Mouse (Mus musculus) thymus, postnatal 4 days (tissue): ENCODE measurements around the gene Plcd4.

ENCODE experiments used
- DNase-seq: peaks from one replicate; pipeline ENCODE4 v3.0.0; 2021

Gene Plcd4

DNA sequence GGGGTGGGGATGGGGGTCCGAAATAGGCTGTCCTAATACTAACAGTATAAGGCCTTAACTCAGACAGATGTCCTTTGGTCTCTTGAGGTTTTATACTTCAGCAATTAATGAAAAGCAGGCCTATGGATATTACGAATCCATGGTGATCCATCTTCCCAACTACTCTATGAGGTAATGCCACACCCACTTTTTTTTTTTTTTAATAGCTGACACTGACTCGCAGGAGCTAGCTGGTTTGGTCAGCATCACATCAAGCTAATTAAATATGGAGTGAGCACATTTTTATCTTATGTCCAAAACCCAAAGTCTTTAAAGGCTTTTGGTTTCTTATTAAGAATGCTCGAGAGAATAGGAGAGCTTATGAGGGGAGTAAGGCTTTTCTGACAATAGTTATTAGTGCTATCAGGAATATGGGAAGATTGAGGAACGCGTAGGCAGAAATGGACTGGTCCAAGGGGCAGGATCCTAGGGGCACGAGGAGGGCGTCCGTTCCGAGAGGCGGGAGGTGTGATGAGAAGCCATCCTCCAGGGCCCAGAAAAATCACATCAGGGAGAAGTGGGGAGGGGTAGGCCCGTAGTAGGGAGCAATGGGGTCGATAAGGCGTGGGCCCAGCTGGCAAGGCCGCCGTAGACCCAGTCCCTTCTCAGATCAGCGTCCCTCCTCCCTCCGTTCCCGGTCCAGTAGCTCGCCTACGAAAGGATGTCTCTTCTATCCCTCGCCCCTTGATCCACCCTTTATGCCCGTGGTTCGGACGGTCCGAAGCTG, 58.0 kb downstream of the Plcd4 start:
- no peak for DNase-seq

DNA sequence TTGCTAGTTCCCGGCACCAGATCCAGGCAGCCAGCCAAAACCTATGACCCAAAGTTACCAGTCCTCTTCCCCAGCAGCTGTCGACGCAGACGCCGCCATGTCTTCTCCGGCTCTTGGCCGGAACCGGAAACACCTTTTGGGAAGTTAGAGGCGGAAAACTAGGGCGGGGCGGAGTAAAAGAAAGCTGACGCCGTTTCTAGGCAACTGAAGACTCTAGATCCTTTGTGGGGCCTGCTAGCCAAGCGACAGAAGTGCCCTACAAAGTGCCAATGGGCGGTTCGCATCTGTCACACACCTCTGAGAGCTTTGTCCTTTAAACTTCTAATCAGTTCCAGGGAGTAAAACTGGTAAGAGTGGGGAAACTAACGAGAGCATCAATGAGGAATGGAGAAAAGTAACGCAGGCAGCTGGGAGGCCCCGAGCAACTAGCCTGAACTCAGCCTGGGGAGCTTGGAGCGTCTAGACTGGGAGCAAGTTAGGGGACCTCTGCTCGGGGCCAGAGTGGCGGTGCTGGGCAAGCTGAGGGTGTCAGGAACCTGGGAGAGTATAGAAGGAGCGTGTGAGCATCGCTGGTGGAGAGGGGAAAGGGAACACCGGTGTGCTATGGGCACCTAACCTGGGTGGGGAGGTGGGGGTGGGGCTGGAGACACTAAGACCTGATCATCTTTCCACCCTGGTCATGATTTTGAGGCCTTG, 58.7 kb downstream of the Plcd4 start, which contains the start of the genes Rnf25 and Stk36:
Rnf25 (minus strand) TSS at position 131 of the 696 bp plus-strand sequence.
Stk36 (plus strand) TSS at position 179 of the 696 bp plus-strand sequence.
- DNase-seq = peak; percentile 84
